In genomic region chr11:75273466-75273865, GRCm38 (mm10) we compare ENCODE assay signal across 8 mouse cellular contexts.
A peak's percentile ranks its signal among the peaks of the same experiment; 100 is the strongest.
DNase-seq lines count a peak whose midpoint lies in the region; ATAC-seq lines count a peak whose summit lies in the region.
"Had no signal": no experiment of that assay in that cellular context is flagged by ENCODE, and none has a peak within 500 bp of the region (broad histone marks: within the 10 kb centered on the region; RNA-seq: fewer than 3 reads in every experiment).

No protein-coding gene starts in this region.

- H3K36me3 ChIP-seq in neural tube, embryonic 11.5 days (ENCODE audit: control insufficient read depth, insufficient read depth, low read length) = no peaks in the 10 kb centered on the region
- no peaks in the 10 kb centered on the region for H3K36me3 ChIP-seq in forebrain, embryonic 13.5 days (ENCODE audit: poor library complexity, severe bottlenecking)
- H3K36me3 ChIP-seq in limb, embryonic 11.5 days (ENCODE audit: control insufficient read depth, insufficient read depth, low read length) = no peaks in the 10 kb centered on the region
- H3K36me3 ChIP-seq in neural tube, embryonic 15.5 days = no peaks in the 10 kb centered on the region

- H3K4me1 ChIP-seq in neural tube, embryonic 11.5 days (ENCODE audit: control insufficient read depth, insufficient read depth, low read length) = no peaks in the 10 kb centered on the region; the same call in none of the 2 replicates
- H3K4me1 ChIP-seq in forebrain, embryonic 13.5 days = peaks cover 33% of the 10 kb centered on the region
- H3K4me1 ChIP-seq in limb, embryonic 11.5 days (ENCODE audit: control insufficient read depth, insufficient read depth, low read length) = peaks cover 10% of the 10 kb centered on the region
- peaks cover 42% of the 10 kb centered on the region for H3K4me1 ChIP-seq in neural tube, embryonic 15.5 days

- no peak overlapping the region for H3K4me2 ChIP-seq in neural tube, embryonic 11.5 days (ENCODE audit: low read depth)
- peak overlapping the region; percentile 39 for H3K4me2 ChIP-seq in forebrain, embryonic 13.5 days
- H3K4me2 ChIP-seq in limb, embryonic 11.5 days (ENCODE audit: low read depth, severe bottlenecking) = no peak overlapping the region
- peak overlapping the region; percentile 34 for H3K4me2 ChIP-seq in neural tube, embryonic 15.5 days

- no peaks in the 10 kb centered on the region for H3K9me3 ChIP-seq in neural tube, embryonic 11.5 days (ENCODE audit: control insufficient read depth, low read length)
- H3K9me3 ChIP-seq in forebrain, embryonic 13.5 days (replicated peaks) = no peaks in the 10 kb centered on the region
- no peaks in the 10 kb centered on the region for H3K9me3 ChIP-seq in limb, embryonic 11.5 days (ENCODE audit: control insufficient read depth, low read length)
- no peaks in the 10 kb centered on the region for H3K9me3 ChIP-seq in neural tube, embryonic 15.5 days (replicated peaks)

- no peak for ATAC-seq in neural tube, embryonic 11.5 days (ENCODE audit: insufficient read depth, low FRiP score, low TSS enrichment)
- peak; percentile 77 for ATAC-seq in forebrain, embryonic 13.5 days
- ATAC-seq in limb, embryonic 11.5 days (ENCODE audit: insufficient number of reproducible peaks, low FRiP score, low TSS enrichment, low read depth) = no peak
- peak; percentile 50 for ATAC-seq in neural tube, embryonic 15.5 days (ENCODE audit: low FRiP score)
- no peak for ATAC-seq in inflammation-experienced regulatory T-cells, adult 6 months

- H3K9ac ChIP-seq in neural tube, embryonic 11.5 days (ENCODE audit: low read length) = peak overlapping the region; percentile 10; the same call in 1 of the 2 replicates
- H3K9ac ChIP-seq in forebrain, embryonic 13.5 days = peak overlapping the region; percentile 43
- H3K9ac ChIP-seq in limb, embryonic 11.5 days (ENCODE audit: low read length) = 0 out of 2 replicates have a peak overlapping the region, but pooled peaks have one; percentile 28
- H3K9ac ChIP-seq in neural tube, embryonic 15.5 days (replicated peaks) = peak overlapping the region; percentile 30

- H3K4me3 ChIP-seq in neural tube, embryonic 11.5 days (ENCODE audit: low read depth, low read length) = no peak overlapping the region
- no peak overlapping the region; the same call in 1 of the 2 replicates for H3K4me3 ChIP-seq in forebrain, embryonic 13.5 days
- no peak overlapping the region for H3K4me3 ChIP-seq in limb, embryonic 11.5 days (ENCODE audit: low read depth, low read length)
- H3K4me3 ChIP-seq in neural tube, embryonic 15.5 days (replicated peaks) = no peak overlapping the region

- no peak for DNase-seq in neural tube, embryonic 11.5 days (ENCODE audit: low spot score)
- DNase-seq in neural tube, embryonic 10.5 days (ENCODE audit: extremely low spot score, low spot score) = no peak
- DNase-seq in limb, embryonic 11.5 days (ENCODE audit: low spot score) = no peak
- DNase-seq in T-cell, adult 2 months (ENCODE audit: low spot score) = no peak
- DNase-seq: kidney, postnatal 25 days had no signal

- 16% methylated on average over 8 of the region's 8 CpGs for WGBS in neural tube, embryonic 11.5 days
- WGBS in forebrain, embryonic 13.5 days = under 1% methylated on average over 8 of the region's 8 CpGs
- WGBS in limb, embryonic 11.5 days = 18% methylated on average over 8 of the region's 8 CpGs
- 3% methylated on average over 8 of the region's 8 CpGs for WGBS in neural tube, embryonic 15.5 days

- H3K27me3 ChIP-seq in neural tube, embryonic 11.5 days (ENCODE audit: control insufficient read depth, insufficient read depth, low read length) = no peaks in the 10 kb centered on the region
- peaks cover 15% of the 10 kb centered on the region for H3K27me3 ChIP-seq in forebrain, embryonic 13.5 days
- H3K27me3 ChIP-seq in limb, embryonic 11.5 days (ENCODE audit: control insufficient read depth, insufficient read depth, low read length) = no peaks in the 10 kb centered on the region
- H3K27me3 ChIP-seq in neural tube, embryonic 15.5 days (replicated peaks) = no peaks in the 10 kb centered on the region

- no peak overlapping the region for H3K27ac ChIP-seq in neural tube, embryonic 11.5 days (ENCODE audit: low read depth, low read length)
- H3K27ac ChIP-seq in forebrain, embryonic 13.5 days = peak overlapping the region; percentile 70
- H3K27ac ChIP-seq in limb, embryonic 11.5 days (replicated peaks; ENCODE audit: low read depth, low read length) = no peak overlapping the region
- peak overlapping the region; percentile 78 for H3K27ac ChIP-seq in neural tube, embryonic 15.5 days (replicated peaks)

Comparison
In these comparisons a context has a peak if more than half of its experiments do, and no peak if none do; other contexts are left out.
1. ATAC-seq: peak in forebrain, embryonic 13.5 days (single experiment) and neural tube, embryonic 15.5 days (single experiment); none in neural tube, embryonic 11.5 days (single experiment), limb, embryonic 11.5 days (single experiment) and inflammation-experienced regulatory T-cells, adult 6 months (single experiment).
2. H3K27ac ChIP-seq: peak in forebrain, embryonic 13.5 days (single experiment) and neural tube, embryonic 15.5 days (single experiment); none in neural tube, embryonic 11.5 days (single experiment) and limb, embryonic 11.5 days (single experiment).
3. H3K4me2 ChIP-seq: peak in forebrain, embryonic 13.5 days (single experiment) and neural tube, embryonic 15.5 days (single experiment); none in neural tube, embryonic 11.5 days (single experiment) and limb, embryonic 11.5 days (single experiment).
4. Peak in every context shown above with its lines, with median percentiles within 50 percentile points of each other: H3K9ac ChIP-seq.